Comparison of ENCODE assay signal across 8 mouse cellular contexts in the genomic region with DNA sequence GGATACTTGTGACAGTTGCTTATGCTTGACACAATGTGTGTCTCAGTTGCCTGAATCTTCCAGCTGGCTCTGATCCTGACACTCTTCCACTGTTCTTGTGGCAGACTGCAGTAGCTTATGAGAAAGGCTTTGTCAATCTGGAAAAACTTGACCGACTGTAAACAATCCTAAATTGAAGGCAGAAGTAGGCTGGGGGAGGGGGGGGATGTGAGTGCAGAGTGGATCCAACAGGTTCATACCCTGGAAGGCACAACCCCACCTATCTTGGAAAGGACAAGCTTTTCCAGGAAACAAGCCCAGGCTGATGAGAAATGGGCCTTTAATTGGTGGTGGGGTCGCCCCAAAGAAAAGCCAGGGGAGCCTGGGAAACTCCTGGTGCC. TPM values are rescaled to one million over a fixed set of nuclear protein-coding genes. Genes with fewer than 3 reads are reported as not detected.
DNase-seq lines count a peak whose midpoint lies in the region; ATAC-seq lines count a peak whose summit lies in the region.

No protein-coding gene starts in this region.

- no peaks in the 10 kb centered on the region for H3K36me3 ChIP-seq in hindbrain, embryonic 10.5 days
- H3K36me3 ChIP-seq in hindbrain, embryonic 11.5 days (ENCODE audit: control insufficient read depth, insufficient read depth, low read length) = no peaks in the 10 kb centered on the region
- no peaks in the 10 kb centered on the region for H3K36me3 ChIP-seq in midbrain, embryonic 16.5 days (ENCODE audit: control insufficient read depth, insufficient read depth, low read length)

- H3K27ac ChIP-seq in hindbrain, embryonic 10.5 days = no peak overlapping the region
- H3K27ac ChIP-seq in hindbrain, embryonic 11.5 days (ENCODE audit: low read depth, low read length) = no peak overlapping the region
- H3K27ac ChIP-seq in midbrain, embryonic 16.5 days (ENCODE audit: low read length) = no peak overlapping the region

- H3K4me1 ChIP-seq in hindbrain, embryonic 10.5 days (replicated peaks) = peaks cover 40% of the 10 kb centered on the region
- H3K4me1 ChIP-seq in hindbrain, embryonic 11.5 days (replicated peaks; ENCODE audit: control insufficient read depth, insufficient read depth, low read length) = peaks cover 6% of the 10 kb centered on the region
- H3K4me1 ChIP-seq in midbrain, embryonic 16.5 days (ENCODE audit: control insufficient read depth, insufficient read depth, low read length) = peaks cover 18% of the 10 kb centered on the region

- H3K9me3 ChIP-seq in hindbrain, embryonic 10.5 days = no peaks in the 10 kb centered on the region
- H3K9me3 ChIP-seq in hindbrain, embryonic 11.5 days (ENCODE audit: control insufficient read depth, low read length) = no peaks in the 10 kb centered on the region
- H3K9me3 ChIP-seq in midbrain, embryonic 16.5 days (replicated peaks; ENCODE audit: control insufficient read depth, low read length, poor library complexity, severe bottlenecking) = no peaks in the 10 kb centered on the region

- DNase-seq in hindbrain, embryonic 10.5 days (ENCODE audit: low spot score) = peak; percentile 14
- DNase-seq in hindbrain, embryonic 11.5 days (ENCODE audit: low spot score) = no peak
- peak; percentile 72 for DNase-seq in fat pad, adult 2 months (ENCODE audit: extremely low read depth, low read depth, low spot score)
- peak; percentile 55 for DNase-seq in kidney, postnatal 14 days
- DNase-seq in ovary, postnatal 14 days (ENCODE audit: low spot score) = no peak
- DNase-seq in layer of hippocampus, postnatal 10 days (ENCODE audit: low spot score in 2 of 2) = no peak
- no peak for DNase-seq in frontal cortex, postnatal 10 days (ENCODE audit: low spot score in 2 of 2)

- H3K4me3 ChIP-seq in hindbrain, embryonic 10.5 days = peak overlapping the region; percentile 59; the same call in 1 of the 2 replicates
- H3K4me3 ChIP-seq in hindbrain, embryonic 11.5 days (ENCODE audit: low read depth, low read length) = no peak overlapping the region
- H3K4me3 ChIP-seq in midbrain, embryonic 16.5 days (ENCODE audit: low read depth, low read length) = no peak overlapping the region

- peaks cover 41% of the 10 kb centered on the region for H3K27me3 ChIP-seq in hindbrain, embryonic 10.5 days (ENCODE audit: insufficient read depth, poor library complexity, severe bottlenecking)
- H3K27me3 ChIP-seq in hindbrain, embryonic 11.5 days (ENCODE audit: control insufficient read depth, insufficient read depth, low read length) = peaks cover 22% of the 10 kb centered on the region
- peaks cover 16% of the 10 kb centered on the region for H3K27me3 ChIP-seq in midbrain, embryonic 16.5 days (ENCODE audit: control insufficient read depth, insufficient read depth, low read depth, low read length)

- no peak for ATAC-seq in hindbrain, embryonic 11.5 days (ENCODE audit: low FRiP score)
- no peak for ATAC-seq in midbrain, embryonic 16.5 days

- no peak overlapping the region for H3K4me2 ChIP-seq in hindbrain, embryonic 11.5 days (replicated peaks; ENCODE audit: low read depth, low read length)
- peak overlapping the region; percentile 95 for H3K4me2 ChIP-seq in midbrain, embryonic 16.5 days (ENCODE audit: low read length)

- no peak overlapping the region for H3K9ac ChIP-seq in hindbrain, embryonic 11.5 days (ENCODE audit: low read depth, low read length)
- no peak overlapping the region for H3K9ac ChIP-seq in midbrain, embryonic 16.5 days (ENCODE audit: low read depth, low read length)

- WGBS in hindbrain, embryonic 10.5 days = 60% methylated on average over 2 of the region's 2 CpGs
- 43% methylated on average over 2 of the region's 2 CpGs for WGBS in hindbrain, embryonic 11.5 days
- 43% methylated on average over 2 of the region's 2 CpGs for WGBS in midbrain, embryonic 16.5 days

RNA-seq across cellular contexts. Expression of a gene that starts 2.6 kb away (rescaled TPM):
- polyA plus RNA-seq in hindbrain, embryonic 10.5 days (2016; fragmentation: Nextera tagmentation; extraction: Ambion mirVana) = 11.7 and 11.8 TPM in 2 replicates
- 21.5 and 36.4 TPM in 2 replicates for polyA plus RNA-seq in hindbrain, embryonic 11.5 days (2014; fragmentation: Nextera tagmentation; extraction: Ambion mirVana)
- polyA plus RNA-seq in midbrain, embryonic 16.5 days (2015; fragmentation: Nextera tagmentation; extraction: Ambion mirVana) = 27.4 and 41.6 TPM in 2 replicates
- total RNA-seq in layer of hippocampus, postnatal 10 days (2021) = 10 to 100 TPM; 23.2 to 23.3 TPM

Comparison
In these comparisons a context has a peak if more than half of its experiments do, and no peak if none do; other contexts are left out.
1. DNase-seq: peak in hindbrain, embryonic 10.5 days (single experiment), fat pad, adult 2 months (single experiment) and kidney, postnatal 14 days (single experiment); none in hindbrain, embryonic 11.5 days (single experiment), ovary, postnatal 14 days (single experiment), layer of hippocampus, postnatal 10 days (0 of 2) and frontal cortex, postnatal 10 days (0 of 2).